Comparison of ENCODE assay signal across 8 mouse cellular contexts in the genomic region with DNA sequence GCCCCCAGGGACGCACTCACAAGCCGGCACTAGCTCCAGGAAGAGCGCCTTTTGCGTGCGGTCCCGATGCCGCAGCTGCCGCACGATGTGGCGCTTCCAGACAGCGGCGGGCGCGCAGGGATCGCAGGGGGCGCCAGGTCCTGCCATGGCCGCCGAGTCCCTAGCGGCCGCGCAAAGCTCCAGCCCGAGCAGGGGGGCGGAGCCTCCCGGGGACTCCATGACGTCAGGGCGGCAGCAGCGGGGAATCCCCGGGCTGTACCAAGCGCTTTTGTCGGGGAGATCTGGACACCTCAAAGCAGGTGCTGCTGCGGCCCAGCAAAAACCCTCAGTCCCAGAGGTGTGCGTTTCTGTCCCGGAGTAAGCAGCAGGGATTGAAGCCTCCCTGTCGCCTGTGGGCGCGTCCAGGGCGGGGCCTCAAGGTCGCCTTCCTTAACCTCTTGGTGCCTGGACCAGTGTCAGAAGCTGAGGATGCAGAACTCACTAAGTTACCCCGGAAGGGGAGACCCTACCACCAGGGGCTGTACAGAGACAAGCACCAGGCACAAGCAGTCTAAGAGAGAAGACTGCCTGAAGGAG. TPM values are rescaled to one million over a fixed set of nuclear protein-coding genes. Genes with fewer than 3 reads are reported as not detected.
A peak's percentile ranks its signal among the peaks of the same experiment; 100 is the strongest.
DNase-seq lines count a peak whose midpoint lies in the region; ATAC-seq and TF ChIP-seq lines count a peak whose summit lies in the region.

A gene (minus strand): TSS at position 371 of the 576 bp plus-strand sequence.

- intact Hi-C loops in gastrocnemius, adult 2 months (cut with DNase I): loop anchor here (1.0 kb wide), 1 partner anchor 8 kb away; no protein-coding TSS in a partner anchor
- intact Hi-C loops in left cerebral cortex, adult 2 months (cut with DNase I): loop anchor here (10.0 kb wide), 1 partner anchor 313 kb away; no protein-coding TSS in a partner anchor

- no peaks in the 10 kb centered on the region for H3K9me3 ChIP-seq in hindbrain, postnatal 0 days (ENCODE audit: low read length)

- ATAC-seq in common myeloid progenitor, adult 5-6 weeks (replicated peaks; ENCODE audit: low read depth, poor library complexity, severe bottlenecking): peak; percentile 88
- peak; percentile 94 for ATAC-seq in hindbrain, postnatal 0 days
- peak; percentile 89 for ATAC-seq in megakaryocyte, adult 5-6 weeks (ENCODE audit: poor library complexity, severe bottlenecking)

- H3K4me3 ChIP-seq in gastrocnemius, adult 2 months: peak within 1 kb of the TSS; percentile 87
- H3K4me3 ChIP-seq in hindbrain, postnatal 0 days (ENCODE audit: low read length): peak within 1 kb of the TSS; percentile 73
- H3K4me3 ChIP-seq in left cerebral cortex, adult 2 months: peak within 1 kb of the TSS; percentile 73

- DNase-seq in ZHBTc4 (ENCODE audit: low read depth, low spot score): peak; percentile 96
- DNase-seq in gastrocnemius, adult 2 months: peak; percentile 96
- peak; percentile 93 for DNase-seq in hindbrain, postnatal 0 days (ENCODE audit: low spot score)
- peak; percentile 92 to 93 for DNase-seq in left cerebral cortex, adult 2 months (ENCODE audit: extremely low spot score in 1 of 2, low spot score in 2 of 2)
- peak; percentile 88 to 93 for DNase-seq in right cerebral cortex, adult 2 months (ENCODE audit: low spot score in 2 of 2)
- peak; percentile 91 for DNase-seq in urinary bladder, postnatal 14 days (ENCODE audit: low spot score)

- no peaks in the 10 kb centered on the region for H3K36me3 ChIP-seq in hindbrain, postnatal 0 days (ENCODE audit: insufficient read depth, low read length)

- H3K27me3 ChIP-seq in hindbrain, postnatal 0 days (ENCODE audit: insufficient read depth, low read length): no peaks in the 10 kb centered on the region

- H3K27ac ChIP-seq in gastrocnemius, adult 2 months: peak within 1 kb of the TSS; percentile 96
- H3K27ac ChIP-seq in hindbrain, postnatal 0 days: peak within 1 kb of the TSS; percentile 69; the same call in 1 of the 2 replicates
- H3K27ac ChIP-seq in left cerebral cortex, adult 2 months: peak within 1 kb of the TSS; percentile 85

- H3K4me1 ChIP-seq in hindbrain, postnatal 0 days (ENCODE audit: insufficient read depth, low read length): 0 out of 2 replicates have a peak, but pooled peaks cover 1% of the 10 kb centered on the region

- H3K4me2 ChIP-seq in hindbrain, postnatal 0 days (ENCODE audit: low read depth, low read length): peak within 1 kb of the TSS; percentile 82

- peak; percentile 58 for TF ChIP-seq CTCF in gastrocnemius, adult 2 months (IDR thresholded peaks at IDR 0.05)
- peak; percentile 52 for TF ChIP-seq CTCF in hindbrain, postnatal 0 days (IDR thresholded peaks at IDR 0.05; ENCODE audit: low read depth)
- peak; percentile 51 for TF ChIP-seq CTCF in left cerebral cortex, adult 2 months (IDR thresholded peaks at IDR 0.05)

- WGBS in hindbrain, postnatal 0 days: 0% methylated on average over 33 of the region's 39 CpGs

- H3K9ac ChIP-seq in hindbrain, postnatal 0 days (replicated peaks; ENCODE audit: low read length): peak within 1 kb of the TSS; percentile 60

RNA-seq across cellular contexts. Expression of the gene that starts here (rescaled TPM):
- 8.9 and 11.3 TPM in 2 replicates for total RNA-seq in common myeloid progenitor, adult 5-6 weeks (2017)
- total RNA-seq in gastrocnemius, adult 2 months (2021): 10 to 100 TPM in 1 of 2 experiments, 1 to 10 TPM in 1; 8.0 to 12.0 TPM
- total RNA-seq in hindbrain, postnatal 0 days (2014; rRNA removed): 16.9 and 49.3 TPM in 2 replicates
- polyA plus RNA-seq in hindbrain, postnatal 0 days (2015; fragmentation: Nextera tagmentation; extraction: Ambion mirVana): 18.8 and 20.6 TPM in 2 replicates
- 10 to 100 TPM; 67.5 to 67.8 TPM for total RNA-seq in left cerebral cortex, adult 2 months (2021)
- total RNA-seq in megakaryocyte, adult 5-6 weeks (2015): 16.2 and 20.2 TPM in 2 replicates
- 9.9 and 15.3 TPM in 2 replicates for total RNA-seq in megakaryocyte, adult 5-6 weeks (2017)

Comparison
In these comparisons a context has a peak if more than half of its experiments do, and no peak if none do; other contexts are left out.
1. Peak in every context shown above with its lines: DNase-seq, ATAC-seq, H3K4me3 ChIP-seq and H3K27ac ChIP-seq.